Comparison of ENCODE assay signal across 8 mouse cellular contexts in genomic region chr1:171250680-171251593, GRCm38 (mm10). TPM values are rescaled to one million over a fixed set of nuclear protein-coding genes. Genes with fewer than 3 reads are reported as not detected.
DNase-seq lines count a peak whose midpoint lies in the region; ATAC-seq and TF ChIP-seq lines count a peak whose summit lies in the region.

Ndufs2 (minus strand) TSS chr1:171251388.

- H3K4me2 ChIP-seq in embryonic facial prominence, embryonic 14.5 days (ENCODE audit: low read depth, low read length) = peak within 1 kb of the TSS; percentile 80
- H3K4me2 ChIP-seq in heart, embryonic 14.5 days (ENCODE audit: low read length) = peak within 1 kb of the TSS; percentile 63
- H3K4me2 ChIP-seq in midbrain, embryonic 16.5 days (ENCODE audit: low read length) = peak within 1 kb of the TSS; percentile 53

- peaks cover 21% of the 10 kb centered on the region for H3K27me3 ChIP-seq in E14TG2a.4 (ENCODE audit: insufficient read depth, low read length)
- H3K27me3 ChIP-seq in embryonic facial prominence, embryonic 14.5 days (replicated peaks; ENCODE audit: control insufficient read depth, insufficient read depth, low read length) = no peaks in the 10 kb centered on the region
- H3K27me3 ChIP-seq in heart, embryonic 14.5 days (ENCODE audit: control insufficient read depth, insufficient read depth, low read length) = no peaks in the 10 kb centered on the region
- H3K27me3 ChIP-seq in midbrain, embryonic 16.5 days (ENCODE audit: control insufficient read depth, insufficient read depth, low read depth, low read length) = no peaks in the 10 kb centered on the region

- H3K4me1 ChIP-seq in E14TG2a.4 (replicated peaks; ENCODE audit: low read depth, low read length) = peaks cover 70% of the 10 kb centered on the region
- peaks cover 47% of the 10 kb centered on the region for H3K4me1 ChIP-seq in embryonic facial prominence, embryonic 14.5 days (ENCODE audit: control insufficient read depth, insufficient read depth, low read length)
- peaks cover 28 to 44% of the 10 kb centered on the region in 2 experiments for H3K4me1 ChIP-seq in heart, embryonic 14.5 days (ENCODE audit: control insufficient read depth in 2 of 2, insufficient read depth in 2 of 2, low read length in 2 of 2)
- H3K4me1 ChIP-seq in midbrain, embryonic 16.5 days (ENCODE audit: control insufficient read depth, insufficient read depth, low read length) = peaks cover 27% of the 10 kb centered on the region

- intact Hi-C loops in left cerebral cortex, postnatal 14 days (cut with DNase I) = loop anchor here (10.0 kb wide), 1 partner anchor 136 kb away; the partner anchor contains the start of gene Cfap126

- peak; percentile 67 for DNase-seq in embryo, embryonic 10 days (ENCODE audit: low spot score)
- DNase-seq in embryo, embryonic 9.5 days (ENCODE audit: extremely low spot score) = no peak
- peak; percentile 75 for DNase-seq in embryonic facial prominence, embryonic 14.5 days (ENCODE audit: low spot score)
- no peak for DNase-seq in left cerebral cortex, postnatal 14 days (ENCODE audit: low spot score in 2 of 2)
- no peak for DNase-seq in urinary bladder, postnatal 14 days (ENCODE audit: low spot score)

- WGBS in embryonic facial prominence, embryonic 14.5 days = 9% methylated on average over 26 of the region's 26 CpGs
- 30% methylated on average over 26 of the region's 26 CpGs for WGBS in heart, embryonic 14.5 days
- 14% methylated on average over 26 of the region's 26 CpGs for WGBS in midbrain, embryonic 16.5 days

- peak within 1 kb of the TSS; percentile 93 for H3K27ac ChIP-seq in embryonic facial prominence, embryonic 14.5 days (replicated peaks; ENCODE audit: low read depth, low read length)
- peak within 1 kb of the TSS; percentile 40 to 56; a peak in 3 of 4 replicates for H3K27ac ChIP-seq in heart, embryonic 14.5 days (replicated peaks in 1 of 2; ENCODE audit: control insufficient read depth in 1 of 2, insufficient read depth in 1 of 2, low read depth in 2 of 2, low read length in 2 of 2)
- peak within 1 kb of the TSS; percentile 53 for H3K27ac ChIP-seq in midbrain, embryonic 16.5 days (ENCODE audit: low read length)

- no peak for TF ChIP-seq CTCF in E14TG2a.4 (conservative IDR thresholded peaks at IDR 0.05; ENCODE audit: low read length)

- H3K9ac ChIP-seq in embryonic facial prominence, embryonic 14.5 days (ENCODE audit: low read depth, low read length) = peak within 1 kb of the TSS; percentile 63
- peak within 1 kb of the TSS; percentile 62 for H3K9ac ChIP-seq in heart, embryonic 14.5 days (ENCODE audit: low read length)
- peak within 1 kb of the TSS; percentile 61 for H3K9ac ChIP-seq in midbrain, embryonic 16.5 days (ENCODE audit: low read depth, low read length)

- H3K36me3 ChIP-seq in E14TG2a.4 (ENCODE audit: insufficient read depth, low read length) = no peaks in the 10 kb centered on the region
- peaks cover 26% of the 10 kb centered on the region for H3K36me3 ChIP-seq in embryonic facial prominence, embryonic 14.5 days (ENCODE audit: control insufficient read depth, insufficient read depth, low read length)
- H3K36me3 ChIP-seq in heart, embryonic 14.5 days (ENCODE audit: control insufficient read depth, insufficient read depth, low read length) = no peaks in the 10 kb centered on the region
- H3K36me3 ChIP-seq in midbrain, embryonic 16.5 days (ENCODE audit: control insufficient read depth, insufficient read depth, low read length) = no peaks in the 10 kb centered on the region

- 0 out of 2 replicates have a peak, but pooled peaks have one; percentile 10 for ATAC-seq in embryonic facial prominence, embryonic 14.5 days (ENCODE audit: low read depth)
- ATAC-seq in heart, embryonic 14.5 days (ENCODE audit: insufficient number of reproducible peaks, insufficient read depth, low FRiP score, low read depth) = no peak
- ATAC-seq in midbrain, embryonic 16.5 days = no peak

- peak within 1 kb of the TSS; percentile 76 for H3K4me3 ChIP-seq in E14TG2a.4 (replicated peaks; ENCODE audit: low read length)
- peak within 1 kb of the TSS; percentile 46 for H3K4me3 ChIP-seq in embryonic facial prominence, embryonic 14.5 days (ENCODE audit: low read depth, low read length)
- peak within 1 kb of the TSS; percentile 26 to 31 for H3K4me3 ChIP-seq in heart, embryonic 14.5 days (ENCODE audit: control insufficient read depth in 1 of 2, insufficient read depth in 1 of 2, low read depth in 1 of 2, low read length in 2 of 2)
- peak within 1 kb of the TSS; percentile 34 for H3K4me3 ChIP-seq in midbrain, embryonic 16.5 days (ENCODE audit: low read depth, low read length)

- H3K9me3 ChIP-seq in E14TG2a.4 (ENCODE audit: low read length) = no peaks in the 10 kb centered on the region
- H3K9me3 ChIP-seq in embryonic facial prominence, embryonic 14.5 days (ENCODE audit: control insufficient read depth, low read length) = no peaks in the 10 kb centered on the region
- H3K9me3 ChIP-seq in heart, embryonic 14.5 days (ENCODE audit: control insufficient read depth, low read length) = no peaks in the 10 kb centered on the region
- H3K9me3 ChIP-seq in midbrain, embryonic 16.5 days (replicated peaks; ENCODE audit: control insufficient read depth, low read length, poor library complexity, severe bottlenecking) = no peaks in the 10 kb centered on the region

RNA-seq across cellular contexts. Expression of gene Ndufs2, which starts in this region (rescaled TPM):
- 233 and 246 TPM in 2 replicates for polyA plus RNA-seq in embryonic facial prominence, embryonic 14.5 days (2014; fragmentation: Nextera tagmentation; extraction: Ambion mirVana)
- polyA plus RNA-seq in heart, embryonic 14.5 days (2014; fragmentation: Nextera tagmentation; extraction: Ambion mirVana) = 541 and 561 TPM in 2 replicates
- 100 to 1,000 TPM; 265 to 285 TPM for total RNA-seq in left cerebral cortex, postnatal 14 days (2021)
- 218 and 225 TPM in 2 replicates for polyA plus RNA-seq in midbrain, embryonic 16.5 days (2015; fragmentation: Nextera tagmentation; extraction: Ambion mirVana)

Comparison
In these comparisons a context has a peak if more than half of its experiments do, and no peak if none do; other contexts are left out.
1. DNase-seq: peak in embryo, embryonic 10 days (single experiment) and embryonic facial prominence, embryonic 14.5 days (single experiment); none in embryo, embryonic 9.5 days (single experiment), left cerebral cortex, postnatal 14 days (0 of 2) and urinary bladder, postnatal 14 days (single experiment).
2. Peak in every context shown above with its lines, with median percentiles within 50 percentile points of each other: H3K4me3 ChIP-seq, H3K27ac ChIP-seq, H3K4me2 ChIP-seq and H3K9ac ChIP-seq.